27 mouse cellular contexts compared by ENCODE assay signal in genomic region chr3:66157947-66158346, GRCm38 (mm10).
DNase-seq lines count a peak whose midpoint lies in the region; ATAC-seq and TF ChIP-seq lines count a peak whose summit lies in the region.
"Had no signal": no experiment of that assay in that cellular context is flagged by ENCODE, and none has a peak within 500 bp of the region (broad histone marks: within the 10 kb centered on the region; RNA-seq: fewer than 3 reads in every experiment).

No protein-coding gene starts in this region.

- no peak overlapping the region for H3K9ac ChIP-seq in lung, embryonic 16.5 days (ENCODE audit: low read length)
- no peak overlapping the region for H3K9ac ChIP-seq in midbrain, embryonic 11.5 days (ENCODE audit: low read length)
- H3K9ac ChIP-seq: forebrain, embryonic 15.5 days; heart, embryonic 13.5 days; hindbrain, embryonic 14.5 days had no signal

- no peak for TF ChIP-seq POLR2A in cerebellum, adult 2 months (IDR thresholded peaks at IDR 0.05; ENCODE audit: borderline replicate concordance, insufficient read depth, low read length)
- no peak for TF ChIP-seq POLR2A in lung, adult 2 months (IDR thresholded peaks at IDR 0.05; ENCODE audit: borderline replicate concordance, extremely low read depth, low read depth, low read length)

- no peak overlapping the region for H3K4me3 ChIP-seq in cerebellum, adult 2 months (replicated peaks; ENCODE audit: insufficient read depth, low read depth, low read length)
- H3K4me3 ChIP-seq in lung, embryonic 16.5 days (ENCODE audit: low read length): no peak overlapping the region
- H3K4me3 ChIP-seq in lung, adult 2 months (replicated peaks; ENCODE audit: extremely low read depth, low read depth, low read length): no peak overlapping the region
- H3K4me3 ChIP-seq in midbrain, embryonic 11.5 days (ENCODE audit: low read depth, low read length): no peak overlapping the region
- H3K4me3 ChIP-seq: forebrain, embryonic 15.5 days; heart, adult 2 months; heart, embryonic 10.5 days; heart, embryonic 13.5 days had no signal

- no peaks in the 10 kb centered on the region for H3K27me3 ChIP-seq in cerebellum, adult 2 months (ENCODE audit: control insufficient read depth, insufficient read depth, low read length)
- H3K27me3 ChIP-seq in lung, embryonic 16.5 days (ENCODE audit: control insufficient read depth, insufficient read depth, low read depth, low read length): no peaks in the 10 kb centered on the region
- H3K27me3 ChIP-seq in midbrain, embryonic 11.5 days (ENCODE audit: control insufficient read depth, insufficient read depth, low read length): no peaks in the 10 kb centered on the region
- H3K27me3 ChIP-seq: CH12.LX; forebrain, embryonic 15.5 days; heart, embryonic 13.5 days; Patski had no signal

- H3K36me3 ChIP-seq in lung, embryonic 16.5 days (ENCODE audit: control insufficient read depth, insufficient read depth, low read length): no peaks in the 10 kb centered on the region
- no peaks in the 10 kb centered on the region for H3K36me3 ChIP-seq in midbrain, embryonic 11.5 days (ENCODE audit: control insufficient read depth, insufficient read depth, low read length)
- H3K36me3 ChIP-seq: forebrain, embryonic 15.5 days; G1E; heart, embryonic 10.5 days; heart, embryonic 13.5 days had no signal

- H3K4me2 ChIP-seq in lung, embryonic 16.5 days (ENCODE audit: low read depth, low read length): no peak overlapping the region
- no peak overlapping the region for H3K4me2 ChIP-seq in midbrain, embryonic 11.5 days
- H3K4me2 ChIP-seq: forebrain, embryonic 15.5 days; heart, embryonic 13.5 days; hindbrain, embryonic 14.5 days had no signal

- WGBS in cerebellum, adult 2 months: 32% methylated on average over 8 of the region's 8 CpGs
- WGBS in lung, embryonic 16.5 days: 24% methylated on average over 8 of the region's 8 CpGs
- 51% methylated on average over 8 of the region's 8 CpGs for WGBS in lung, adult 2 months
- WGBS in midbrain, embryonic 11.5 days: 87% methylated on average over 8 of the region's 8 CpGs

- no peaks in the 10 kb centered on the region for H3K9me3 ChIP-seq in lung, embryonic 16.5 days (ENCODE audit: control insufficient read depth, low read length)
- H3K9me3 ChIP-seq in midbrain, embryonic 11.5 days (ENCODE audit: control insufficient read depth, low read length): no peaks in the 10 kb centered on the region
- H3K9me3 ChIP-seq: forebrain, embryonic 15.5 days; G1E; heart, embryonic 10.5 days; heart, embryonic 13.5 days had no signal

- H3K4me1 ChIP-seq in cerebellum, adult 2 months (ENCODE audit: control insufficient read depth, insufficient read depth, low read length): no peaks in the 10 kb centered on the region
- peaks cover 17% of the 10 kb centered on the region; the same call in 1 of the 2 replicates for H3K4me1 ChIP-seq in lung, embryonic 16.5 days (replicated peaks; ENCODE audit: control insufficient read depth, insufficient read depth, low read length)
- H3K4me1 ChIP-seq in lung, adult 2 months (ENCODE audit: control insufficient read depth, insufficient read depth, low read length): no peaks in the 10 kb centered on the region
- no peaks in the 10 kb centered on the region for H3K4me1 ChIP-seq in midbrain, embryonic 11.5 days (ENCODE audit: control insufficient read depth, insufficient read depth, low read length)
- H3K4me1 ChIP-seq: heart, embryonic 10.5 days; heart, embryonic 13.5 days had no signal

- DNase-seq in cerebellum, postnatal 10 days: peak; percentile 16 to 23
- DNase-seq in cerebellum, adult 2 months: no peak
- no peak for DNase-seq in lung, adult 2 months
- peak; percentile 67 for DNase-seq in 3T3-L1 (ENCODE audit: low read depth, low spot score)
- peak; percentile 4 for DNase-seq in brain, adult 2 months (ENCODE audit: low read depth, low spot score)
- DNase-seq in midbrain, embryonic 11.5 days (ENCODE audit: low spot score, missing footprints): no peak
- DNase-seq in thymus, adult 18-20 months: no peak
- DNase-seq: adrenal gland, postnatal 10 days; adrenal gland, postnatal 36 days; B cell, adult 2 months; cerebellum, adult 11 months; cerebellum, adult 8-10 months; cerebellum, postnatal 14 days; gastrocnemius, postnatal 36 days; heart, adult 2 months; heart, postnatal 14 days; heart, postnatal 4 days had no signal

- no peak for TF ChIP-seq CTCF in cerebellum, adult 2 months (IDR thresholded peaks at IDR 0.05; ENCODE audit: borderline replicate concordance, insufficient read depth, low read depth, low read length)
- TF ChIP-seq CTCF in lung, adult 2 months (IDR thresholded peaks at IDR 0.05; ENCODE audit: insufficient read depth, low read length): no peak

- peak; percentile 47; the same call in 1 of the 2 replicates for ATAC-seq in lung, embryonic 16.5 days (ENCODE audit: low read depth)
- no peak for ATAC-seq in midbrain, embryonic 11.5 days (ENCODE audit: low FRiP score)
- ATAC-seq: forebrain, embryonic 15.5 days; hindbrain, postnatal 0 days; inflammation-experienced regulatory T-cells, adult 6 months; Patski had no signal

- H3K27ac ChIP-seq in cerebellum, adult 2 months (ENCODE audit: insufficient read depth, low read length): no peak overlapping the region
- H3K27ac ChIP-seq in lung, embryonic 16.5 days (ENCODE audit: low read length): peak overlapping the region; percentile 36; the same call in 1 of the 2 replicates
- no peak overlapping the region for H3K27ac ChIP-seq in midbrain, embryonic 11.5 days (ENCODE audit: low read depth, low read length)
- H3K27ac ChIP-seq: forebrain, embryonic 15.5 days; heart, adult 2 months; heart, embryonic 10.5 days; heart, embryonic 13.5 days; hindbrain, embryonic 14.5 days; hindbrain, postnatal 0 days had no signal

Comparison
In these comparisons a context has a peak if more than half of its experiments do, and no peak if none do; other contexts are left out.
1. DNase-seq: peak in cerebellum, postnatal 10 days (2 of 2), 3T3-L1 (single experiment) and brain, adult 2 months (single experiment); none in cerebellum, adult 2 months (0 of 2), lung, adult 2 months (single experiment), midbrain, embryonic 11.5 days (single experiment) and thymus, adult 18-20 months (0 of 2).